9 mouse cellular contexts compared by ENCODE assay signal in genomic region chr19:23967156-23967555, GRCm38 (mm10).
A peak's percentile ranks its signal among the peaks of the same experiment; 100 is the strongest.
DNase-seq lines count a peak whose midpoint lies in the region; ATAC-seq and TF ChIP-seq lines count a peak whose summit lies in the region.
"Had no signal": no experiment of that assay in that cellular context is flagged by ENCODE, and none has a peak within 500 bp of the region (broad histone marks: within the 10 kb centered on the region; RNA-seq: fewer than 3 reads in every experiment).

No protein-coding gene starts in this region.

- no peak overlapping the region for H3K4me3 ChIP-seq in embryonic facial prominence, embryonic 14.5 days (ENCODE audit: low read depth, low read length)
- no peak overlapping the region for H3K4me3 ChIP-seq in embryonic facial prominence, embryonic 10.5 days
- no peak overlapping the region for H3K4me3 ChIP-seq in intestine, embryonic 16.5 days (ENCODE audit: low read length)
- no peak overlapping the region for H3K4me3 ChIP-seq in forebrain, embryonic 11.5 days (ENCODE audit: low read depth, low read length)
- H3K4me3 ChIP-seq: layer of hippocampus, adult 2 months had no signal

- H3K27me3 ChIP-seq in embryonic facial prominence, embryonic 14.5 days (replicated peaks; ENCODE audit: control insufficient read depth, insufficient read depth, low read length): no peaks in the 10 kb centered on the region
- H3K27me3 ChIP-seq in embryonic facial prominence, embryonic 10.5 days (replicated peaks; ENCODE audit: low read depth, poor library complexity, severe bottlenecking): no peaks in the 10 kb centered on the region
- H3K27me3 ChIP-seq in Patski: no peaks in the 10 kb centered on the region
- H3K27me3 ChIP-seq in intestine, embryonic 16.5 days (replicated peaks; ENCODE audit: control insufficient read depth, insufficient read depth, low read length): no peaks in the 10 kb centered on the region
- H3K27me3 ChIP-seq in forebrain, embryonic 11.5 days (ENCODE audit: control insufficient read depth, insufficient read depth, low read length): no peaks in the 10 kb centered on the region

- peaks cover 9% of the 10 kb centered on the region; the same call in 1 of the 2 replicates for H3K4me1 ChIP-seq in embryonic facial prominence, embryonic 14.5 days (ENCODE audit: control insufficient read depth, insufficient read depth, low read length)
- peaks cover 5% of the 10 kb centered on the region for H3K4me1 ChIP-seq in embryonic facial prominence, embryonic 10.5 days
- peaks cover 3% of the 10 kb centered on the region; the same call in 1 of the 2 replicates for H3K4me1 ChIP-seq in intestine, embryonic 16.5 days (ENCODE audit: control insufficient read depth, insufficient read depth, low read length)
- H3K4me1 ChIP-seq in forebrain, embryonic 11.5 days (replicated peaks; ENCODE audit: control insufficient read depth, insufficient read depth, low read length): no peaks in the 10 kb centered on the region

- no peak overlapping the region for H3K27ac ChIP-seq in embryonic facial prominence, embryonic 14.5 days (replicated peaks; ENCODE audit: low read depth, low read length)
- H3K27ac ChIP-seq in embryonic facial prominence, embryonic 10.5 days (replicated peaks): no peak overlapping the region
- no peak overlapping the region for H3K27ac ChIP-seq in intestine, embryonic 16.5 days (ENCODE audit: low read length)
- H3K27ac ChIP-seq in forebrain, embryonic 11.5 days (ENCODE audit: low read depth, low read length): no peak overlapping the region
- H3K27ac ChIP-seq: layer of hippocampus, adult 2 months had no signal

- in situ Hi-C loops in Patski (cut with MboI; ENCODE audit: low pct_unique_long_range_greater_than_20kb): no loop called here

- H3K4me2 ChIP-seq in embryonic facial prominence, embryonic 14.5 days (ENCODE audit: low read depth, low read length): no peak overlapping the region
- no peak overlapping the region for H3K4me2 ChIP-seq in intestine, embryonic 16.5 days (ENCODE audit: low read depth, low read length)
- H3K4me2 ChIP-seq in forebrain, embryonic 11.5 days (ENCODE audit: low read depth, low read length, severe bottlenecking): no peak overlapping the region

- DNase-seq in embryonic facial prominence, embryonic 14.5 days (ENCODE audit: low spot score): peak; percentile 89
- DNase-seq in embryonic facial prominence, embryonic 10.5 days (ENCODE audit: low spot score): no peak
- DNase-seq in Patski (ENCODE audit: low read depth, low spot score): peak; percentile 90
- peak; percentile 71 to 76 for DNase-seq in frontal cortex, postnatal 36 days (ENCODE audit: low spot score in 2 of 2)
- peak; percentile 86 for DNase-seq in skeletal muscle tissue, adult 2 months (ENCODE audit: low read depth, low spot score)
- DNase-seq in forebrain, embryonic 11.5 days (ENCODE audit: low spot score): no peak

- POLR2A ChIA-PET in Patski (lab: Charles Lee): no interaction called here

- CTCF ChIA-PET in Patski (lab: Charles Lee): interaction anchor here (1.3 to 1.6 kb wide), 3 partner anchors 57 to 317 kb away, joined by 3 to 5 read pairs (median 3); no protein-coding TSS in a partner anchor

- peak; percentile 30; the same call in 1 of the 2 replicates for ATAC-seq in embryonic facial prominence, embryonic 14.5 days (ENCODE audit: low read depth)
- ATAC-seq in Patski: peak; percentile 94
- peak; percentile 43; the same call in 1 of the 2 replicates for ATAC-seq in intestine, embryonic 16.5 days
- no peak for ATAC-seq in forebrain, embryonic 11.5 days (replicated peaks; ENCODE audit: low FRiP score)
- no peak for ATAC-seq in CD4-positive, CD25-positive, alpha-beta regulatory T cell, adult 4 months

- no peak overlapping the region for H3K9ac ChIP-seq in embryonic facial prominence, embryonic 14.5 days (ENCODE audit: low read depth, low read length)
- H3K9ac ChIP-seq in intestine, embryonic 16.5 days (ENCODE audit: low read depth, low read length): no peak overlapping the region
- no peak overlapping the region for H3K9ac ChIP-seq in forebrain, embryonic 11.5 days (ENCODE audit: low read length)

- H3K9me3 ChIP-seq in embryonic facial prominence, embryonic 14.5 days (ENCODE audit: control insufficient read depth, low read length): peaks cover 7% of the 10 kb centered on the region; the same call in 1 of the 2 replicates
- no peaks in the 10 kb centered on the region for H3K9me3 ChIP-seq in embryonic facial prominence, embryonic 10.5 days
- H3K9me3 ChIP-seq in intestine, embryonic 16.5 days (ENCODE audit: control insufficient read depth, low read length): no peaks in the 10 kb centered on the region
- H3K9me3 ChIP-seq in forebrain, embryonic 11.5 days (ENCODE audit: control insufficient read depth, low read length): no peaks in the 10 kb centered on the region

- no peaks in the 10 kb centered on the region for H3K36me3 ChIP-seq in embryonic facial prominence, embryonic 14.5 days (ENCODE audit: control insufficient read depth, insufficient read depth, low read length)
- no peaks in the 10 kb centered on the region for H3K36me3 ChIP-seq in embryonic facial prominence, embryonic 10.5 days (replicated peaks)
- H3K36me3 ChIP-seq in intestine, embryonic 16.5 days (ENCODE audit: control insufficient read depth, insufficient read depth, low read length): no peaks in the 10 kb centered on the region
- no peaks in the 10 kb centered on the region for H3K36me3 ChIP-seq in forebrain, embryonic 11.5 days (ENCODE audit: control insufficient read depth, insufficient read depth, low read length)

- no peak for TF ChIP-seq CTCF in Patski (IDR thresholded peaks at IDR 0.05)

- WGBS in embryonic facial prominence, embryonic 14.5 days: 32% methylated on average over 2 of the region's 2 CpGs
- WGBS in embryonic facial prominence, embryonic 10.5 days: 46% methylated on average over 2 of the region's 2 CpGs
- WGBS in intestine, embryonic 16.5 days: 48% methylated on average over 2 of the region's 2 CpGs
- WGBS in forebrain, embryonic 11.5 days: 50% methylated on average over 2 of the region's 2 CpGs

Comparison
In these comparisons a context has a peak if more than half of its experiments do, and no peak if none do; other contexts are left out.
1. DNase-seq: peak in embryonic facial prominence, embryonic 14.5 days (single experiment), Patski (single experiment), frontal cortex, postnatal 36 days (2 of 2) and skeletal muscle tissue, adult 2 months (single experiment); none in embryonic facial prominence, embryonic 10.5 days (single experiment) and forebrain, embryonic 11.5 days (single experiment).
2. ATAC-seq: peak in embryonic facial prominence, embryonic 14.5 days (single experiment), Patski (single experiment) and intestine, embryonic 16.5 days (single experiment); none in forebrain, embryonic 11.5 days (single experiment) and CD4-positive, CD25-positive, alpha-beta regulatory T cell, adult 4 months (single experiment).